In genomic region chr12:4212908-4213307, GRCm38 (mm10) we compare ENCODE assay signal across 15 mouse cellular contexts. TPM values are rescaled to one million over a fixed set of nuclear protein-coding genes. Genes with fewer than 3 reads are reported as not detected.
DNase-seq lines count a peak whose midpoint lies in the region; ATAC-seq and TF ChIP-seq lines count a peak whose summit lies in the region.
"Had no signal": no experiment of that assay in that cellular context is flagged by ENCODE, and none has a peak within 500 bp of the region (broad histone marks: within the 10 kb centered on the region; RNA-seq: fewer than 3 reads in every experiment).

No protein-coding gene starts in this region.

- no peaks in the 10 kb centered on the region for H3K4me1 ChIP-seq in intestine, embryonic 15.5 days (replicated peaks)
- no peaks in the 10 kb centered on the region for H3K4me1 ChIP-seq in intestine, postnatal 0 days (replicated peaks; ENCODE audit: control insufficient read depth, insufficient read depth, low read length)
- no peaks in the 10 kb centered on the region for H3K4me1 ChIP-seq in embryonic facial prominence, embryonic 11.5 days (ENCODE audit: control insufficient read depth, insufficient read depth, low read length)
- H3K4me1 ChIP-seq in hindbrain, embryonic 13.5 days (replicated peaks), result no peaks in the 10 kb centered on the region
- H3K4me1 ChIP-seq: neural tube, embryonic 13.5 days had no signal

- whole genome bisulfite sequencing in intestine, embryonic 15.5 days, result 78% methylated on average over 8 of the region's 8 CpGs
- 48% methylated on average over 8 of the region's 8 CpGs for WGBS in intestine, postnatal 0 days
- WGBS in embryonic facial prominence, embryonic 11.5 days, result 52% methylated on average over 8 of the region's 8 CpGs
- 64% methylated on average over 8 of the region's 8 CpGs for WGBS in hindbrain, embryonic 13.5 days

- no peaks in the 10 kb centered on the region for H3K9me3 ChIP-seq in intestine, embryonic 15.5 days
- H3K9me3 ChIP-seq in intestine, postnatal 0 days (ENCODE audit: control insufficient read depth), result no peaks in the 10 kb centered on the region
- no peaks in the 10 kb centered on the region for H3K9me3 ChIP-seq in embryonic facial prominence, embryonic 11.5 days (replicated peaks; ENCODE audit: control insufficient read depth, low read length)
- no peaks in the 10 kb centered on the region for H3K9me3 ChIP-seq in hindbrain, embryonic 13.5 days
- H3K9me3 ChIP-seq: neural tube, embryonic 13.5 days had no signal

- H3K4me2 ChIP-seq in intestine, embryonic 15.5 days (replicated peaks), result no peak overlapping the region
- no peak overlapping the region for H3K4me2 ChIP-seq in intestine, postnatal 0 days (replicated peaks; ENCODE audit: low read depth)
- no peak overlapping the region for H3K4me2 ChIP-seq in embryonic facial prominence, embryonic 11.5 days (ENCODE audit: low read depth, low read length)
- no peak overlapping the region for H3K4me2 ChIP-seq in hindbrain, embryonic 13.5 days
- H3K4me2 ChIP-seq: hindbrain, embryonic 14.5 days; neural tube, embryonic 13.5 days had no signal

- no peak overlapping the region for H3K4me3 ChIP-seq in intestine, embryonic 15.5 days (replicated peaks)
- no peak overlapping the region for H3K4me3 ChIP-seq in intestine, postnatal 0 days (ENCODE audit: low read depth, low read length)
- H3K4me3 ChIP-seq in embryonic facial prominence, embryonic 11.5 days (ENCODE audit: low read depth, low read length), result no peak overlapping the region
- H3K4me3 ChIP-seq in hindbrain, embryonic 13.5 days, result no peak overlapping the region
- H3K4me3 ChIP-seq: erythroblast, embryonic 14.5 days; neural tube, embryonic 13.5 days had no signal

- H3K9ac ChIP-seq in intestine, embryonic 15.5 days, result no peak overlapping the region
- no peak overlapping the region for H3K9ac ChIP-seq in intestine, postnatal 0 days (ENCODE audit: low read depth, low read length)
- H3K9ac ChIP-seq in embryonic facial prominence, embryonic 11.5 days (replicated peaks; ENCODE audit: low read length), result no peak overlapping the region
- H3K9ac ChIP-seq in hindbrain, embryonic 13.5 days, result no peak overlapping the region
- H3K9ac ChIP-seq: hindbrain, embryonic 14.5 days; neural tube, embryonic 13.5 days had no signal

- H3K27me3 ChIP-seq in intestine, embryonic 15.5 days (replicated peaks), result no peaks in the 10 kb centered on the region
- no peaks in the 10 kb centered on the region for H3K27me3 ChIP-seq in intestine, postnatal 0 days (replicated peaks; ENCODE audit: control insufficient read depth, insufficient read depth, low read length)
- no peaks in the 10 kb centered on the region for H3K27me3 ChIP-seq in embryonic facial prominence, embryonic 11.5 days (ENCODE audit: control insufficient read depth, insufficient read depth, low read length)
- no peaks in the 10 kb centered on the region for H3K27me3 ChIP-seq in hindbrain, embryonic 13.5 days
- H3K27me3 ChIP-seq: neural tube, embryonic 13.5 days had no signal

- H3K27ac ChIP-seq in intestine, embryonic 15.5 days, result no peak overlapping the region
- no peak overlapping the region for H3K27ac ChIP-seq in intestine, postnatal 0 days (ENCODE audit: low read depth, low read length)
- peak overlapping the region; percentile 59; the same call in 1 of the 2 replicates for H3K27ac ChIP-seq in embryonic facial prominence, embryonic 11.5 days (replicated peaks; ENCODE audit: low read depth, low read length)
- no peak overlapping the region for H3K27ac ChIP-seq in hindbrain, embryonic 13.5 days
- H3K27ac ChIP-seq: hindbrain, embryonic 14.5 days; macrophage; neural tube, embryonic 13.5 days had no signal

- peak; percentile 81 for DNase-seq in adrenal gland, postnatal 14 days
- DNase-seq in embryonic facial prominence, embryonic 11.5 days (ENCODE audit: low spot score), result peak; percentile 41
- DNase-seq in kidney, postnatal 14 days, result peak; percentile 53
- DNase-seq in cerebellum, postnatal 36 days, result no peak
- DNase-seq: cerebellum, adult 8-10 months; right cerebral cortex, postnatal 14 days had no signal

- no peak for TF ChIP-seq CTCF in intestine, postnatal 0 days (IDR thresholded peaks at IDR 0.05; ENCODE audit: low read depth)

- H3K36me3 ChIP-seq in intestine, embryonic 15.5 days, result peaks cover 12% of the 10 kb centered on the region; the same call in 1 of the 2 replicates
- peaks cover 74% of the 10 kb centered on the region for H3K36me3 ChIP-seq in intestine, postnatal 0 days (ENCODE audit: control insufficient read depth, insufficient read depth)
- no peaks in the 10 kb centered on the region; the same call in 1 of the 2 replicates for H3K36me3 ChIP-seq in embryonic facial prominence, embryonic 11.5 days (replicated peaks; ENCODE audit: control insufficient read depth, insufficient read depth, low read depth, low read length)
- peaks cover 82% of the 10 kb centered on the region for H3K36me3 ChIP-seq in hindbrain, embryonic 13.5 days

- ATAC-seq in intestine, embryonic 15.5 days, result peak; percentile 32; the same call in 1 of the 2 replicates
- ATAC-seq in intestine, postnatal 0 days, result no peak
- no peak; the same call in 1 of the 2 replicates for ATAC-seq in embryonic facial prominence, embryonic 11.5 days (replicated peaks; ENCODE audit: insufficient number of reproducible peaks, low FRiP score, low TSS enrichment, low read depth)
- no peak for ATAC-seq in erythroid progenitor cell, adult 5-6 weeks (replicated peaks; ENCODE audit: low FRiP score, poor library complexity, severe bottlenecking)
- no peak for ATAC-seq in hindbrain, embryonic 13.5 days (ENCODE audit: low FRiP score)
- ATAC-seq: midbrain, embryonic 16.5 days had no signal

RNA-seq across cellular contexts. Expression of gene Ptrhd1, which starts 20.9 kb away (rescaled TPM):
- polyA plus RNA-seq in intestine, embryonic 15.5 days (2015; fragmentation: Nextera tagmentation; extraction: Ambion mirVana), result 5.0 and 5.4 TPM in 2 replicates
- polyA plus RNA-seq in intestine, postnatal 0 days (2015; fragmentation: Nextera tagmentation; extraction: Ambion mirVana), result 4.7 and 4.9 TPM in 2 replicates
- total RNA-seq in adrenal gland, postnatal 14 days (2021), result 6.2 and 6.5 TPM in 2 replicates
- polyA plus RNA-seq in embryonic facial prominence, embryonic 11.5 days (2014; fragmentation: Nextera tagmentation; extraction: Ambion mirVana), result 5.0 and 5.4 TPM in 2 replicates
- 1.8 TPM in 1 of 2 replicates, not detected in the other for total RNA-seq in erythroid progenitor cell, adult 5-6 weeks (2015; ENCODE audit: low replicate concordance)
- 0.83 and 1.0 TPM in 2 replicates for total RNA-seq in erythroid progenitor cell, adult 5-6 weeks (2017; ENCODE audit: low replicate concordance)
- polyA plus RNA-seq in hindbrain, embryonic 13.5 days (2015; fragmentation: Nextera tagmentation; extraction: Ambion mirVana), result 6.1 and 6.5 TPM in 2 replicates

RNA-seq across cellular contexts. Expression of gene Cenpo, which starts 21.2 kb away (rescaled TPM):
- 10.9 and 12.8 TPM in 2 replicates for polyA plus RNA-seq in intestine, embryonic 15.5 days (2015; fragmentation: Nextera tagmentation; extraction: Ambion mirVana)
- 5.2 and 5.4 TPM in 2 replicates for polyA plus RNA-seq in intestine, postnatal 0 days (2015; fragmentation: Nextera tagmentation; extraction: Ambion mirVana)
- total RNA-seq in adrenal gland, postnatal 14 days (2021), result 10.0 and 11.6 TPM in 2 replicates
- 22.1 and 23.0 TPM in 2 replicates for polyA plus RNA-seq in embryonic facial prominence, embryonic 11.5 days (2014; fragmentation: Nextera tagmentation; extraction: Ambion mirVana)
- 11.3 and 15.1 TPM in 2 replicates for total RNA-seq in erythroid progenitor cell, adult 5-6 weeks (2015; ENCODE audit: low replicate concordance)
- 16.0 and 24.8 TPM in 2 replicates for total RNA-seq in erythroid progenitor cell, adult 5-6 weeks (2017; ENCODE audit: low replicate concordance)
- polyA plus RNA-seq in hindbrain, embryonic 13.5 days (2015; fragmentation: Nextera tagmentation; extraction: Ambion mirVana), result 9.0 and 10.3 TPM in 2 replicates

Comparison
In these comparisons a context has a peak if more than half of its experiments do, and no peak if none do; other contexts are left out.
1. DNase-seq: peak in adrenal gland, postnatal 14 days (single experiment), embryonic facial prominence, embryonic 11.5 days (single experiment) and kidney, postnatal 14 days (single experiment); none in cerebellum, postnatal 36 days (0 of 2).